Mouse (Mus musculus) neural tube, embryonic 14.5 days (tissue): ENCODE measurements around the gene Cxcl14. TPM values are rescaled to one million over a fixed set of nuclear protein-coding genes. Genes with fewer than 3 reads are reported as not detected.

Experiments
- ATAC-seq: fragments of 200-750 bp; cut with Nextera tagmentation; 2 replicates; pipeline ENCODE4 v1.8.0; 2017; ENCODE audit warnings: low read depth, mild to moderate bottlenecking, moderate TSS enrichment, moderate library complexity
- H3K27ac ChIP-seq: fragments of 300-500 bp; sonication (generic); 2 replicates; pipeline ENCODE4 v1.5.1; 2014; ENCODE audit warnings: low read depth, mild to moderate bottlenecking, control low read depth, low read length, moderate library complexity, mixed read lengths
- H3K27me3 ChIP-seq: fragments of 300-500 bp; sonication (generic); 2 replicates; pipeline ENCODE4 v1.6.1; 2014; ENCODE audit warnings: low read length; ENCODE audit not compliant: control insufficient read depth, insufficient read depth
- H3K36me3 ChIP-seq: fragments of 300-500 bp; sonication (generic); 2 replicates; pipeline ENCODE4 v1.6.1; 2014; ENCODE audit warnings: low read length, mixed read lengths; ENCODE audit not compliant: control insufficient read depth, insufficient read depth
- H3K4me1 ChIP-seq: fragments of 300-500 bp; sonication (generic); 2 replicates; pipeline ENCODE4 v1.6.1; 2014; ENCODE audit warnings: low read length; ENCODE audit not compliant: control insufficient read depth, insufficient read depth
- H3K4me2 ChIP-seq: fragments of 300-500 bp; sonication (generic); 2 replicates; pipeline ENCODE4 v1.6.1; 2014; ENCODE audit warnings: mild to moderate bottlenecking, low read depth, low read length, control low read depth
- H3K4me3 ChIP-seq: fragments of 300-500 bp; sonication (generic); 2 replicates; pipeline ENCODE4 v1.5.1; 2014; ENCODE audit warnings: low read depth, low read length, control low read depth, mixed read lengths
- H3K9ac ChIP-seq: fragments of 300-500 bp; sonication (generic); replicated peaks from 2 replicates; pipeline ENCODE4 v1.6.1; 2014; ENCODE audit warnings: low read depth, mild to moderate bottlenecking, control low read depth, low read length, mixed read lengths
- H3K9me3 ChIP-seq: fragments of 300-500 bp; sonication (generic); 2 replicates; pipeline ENCODE4 v1.6.1; 2016; ENCODE audit warnings: low read length; ENCODE audit not compliant: control insufficient read depth
- WGBS: fragments of 180-500 bp; shearing (Covaris S2); extraction: QIAGEN DNeasy Blood & Tissue Kit; methylation state at CpG from one replicate; pipeline ENCODE4 v1.1.7; 2014; 5-methylcytosine and 5-hydroxymethylcytosine counted together
- polyA plus RNA-seq: library from polyadenylated mRNA; unstranded; fragments of >200 nt; fragmentation: Nextera tagmentation; extraction: Ambion mirVana; gene quantifications from 2 replicates; pipeline ENCODE4 v1.2.1, GENCODE M21; 2014

Gene Cxcl14
- polyA plus RNA-seq, 1 experiment from 2014 or later: 2.5 TPM

DNA sequence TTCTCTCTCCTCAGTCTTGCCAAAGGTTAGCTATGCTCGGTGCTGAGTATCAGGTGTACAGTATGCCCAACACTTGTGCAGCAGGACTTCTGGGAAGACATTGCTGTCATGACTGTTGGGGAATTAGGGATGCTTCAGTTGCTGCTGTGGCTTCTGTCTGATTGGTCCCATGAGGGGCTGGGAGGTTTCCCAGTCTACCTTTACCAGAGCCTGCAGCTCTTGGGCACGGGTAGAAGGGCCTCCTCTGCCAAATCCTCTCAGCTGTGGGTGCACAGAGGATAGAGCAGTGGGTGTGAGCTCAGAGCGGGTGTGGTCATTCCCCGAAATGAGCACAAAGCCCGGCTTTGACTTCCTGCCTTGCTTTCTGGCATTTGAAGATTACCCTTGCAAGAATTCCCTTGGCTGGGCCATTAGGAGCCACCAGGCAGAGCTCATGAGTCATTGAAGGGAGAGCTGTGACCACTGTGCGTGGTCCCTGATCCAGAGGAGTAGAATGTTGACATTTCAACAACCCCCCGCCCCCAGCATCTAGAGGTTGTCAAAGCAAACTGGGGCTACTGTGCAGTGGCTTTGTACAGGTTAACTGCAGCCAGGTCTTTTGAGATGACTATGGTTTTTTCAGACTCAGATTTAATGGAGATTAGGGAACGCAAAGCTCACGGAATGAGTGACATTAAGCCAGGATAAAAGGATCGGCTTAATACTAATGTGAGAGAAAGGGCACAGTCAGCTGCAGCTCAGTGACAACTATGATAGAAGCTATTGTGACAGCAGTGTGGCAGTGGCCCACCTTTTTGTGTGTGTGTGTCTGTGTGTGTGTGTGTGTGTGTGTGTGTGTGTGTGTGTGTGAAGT, 34.5 kb upstream of the Cxcl14 start:
- Histone ChIP-seq H3K9ac (no peak overlapping the region), H3K4me1 (no peaks in the 10 kb centered on the region), H3K27me3 (no peaks in the 10 kb centered on the region), H3K36me3 (no peaks in the 10 kb centered on the region), H3K27ac (no peak overlapping the region), H3K4me2 (no peak overlapping the region), H3K4me3 (no peak overlapping the region), H3K9me3 (no peaks in the 10 kb centered on the region)
- no peak for ATAC-seq
- WGBS: 69% methylated on average over 10 of the region's 10 CpGs

DNA sequence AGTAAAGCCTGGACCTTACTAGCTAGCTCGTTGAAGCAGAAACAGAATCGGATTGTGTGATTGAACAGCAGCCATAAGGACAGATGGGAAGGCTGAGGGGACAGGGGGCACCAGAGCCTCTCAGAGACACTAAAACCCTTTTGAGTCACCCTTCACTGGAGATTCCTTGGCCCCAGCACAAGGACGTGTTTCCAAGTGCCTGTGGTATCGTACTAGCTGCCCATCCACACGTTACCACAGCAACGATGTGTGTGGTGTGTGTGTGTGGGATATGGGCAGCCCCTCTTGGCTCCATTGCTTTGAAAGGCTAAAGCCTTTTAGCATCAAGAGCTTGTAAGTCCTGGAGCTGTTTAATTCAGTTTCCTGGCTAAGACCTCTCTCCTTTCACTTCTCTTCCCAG, 33.4 kb upstream of the Cxcl14 start:
- H3K9ac ChIP-seq: no peak overlapping the region
- no peaks in the 10 kb centered on the region for H3K27me3 ChIP-seq
- ATAC-seq: peak; percentile 63; the same call in 1 of the 2 replicates
- H3K4me2 ChIP-seq: no peak overlapping the region
- H3K4me3 ChIP-seq: no peak overlapping the region
- 59% methylated on average over 6 of the region's 6 CpGs for WGBS
- H3K9me3 ChIP-seq: no peaks in the 10 kb centered on the region
- no peak overlapping the region for H3K27ac ChIP-seq
- H3K4me1 ChIP-seq: no peaks in the 10 kb centered on the region
- H3K36me3 ChIP-seq: no peaks in the 10 kb centered on the region

DNA sequence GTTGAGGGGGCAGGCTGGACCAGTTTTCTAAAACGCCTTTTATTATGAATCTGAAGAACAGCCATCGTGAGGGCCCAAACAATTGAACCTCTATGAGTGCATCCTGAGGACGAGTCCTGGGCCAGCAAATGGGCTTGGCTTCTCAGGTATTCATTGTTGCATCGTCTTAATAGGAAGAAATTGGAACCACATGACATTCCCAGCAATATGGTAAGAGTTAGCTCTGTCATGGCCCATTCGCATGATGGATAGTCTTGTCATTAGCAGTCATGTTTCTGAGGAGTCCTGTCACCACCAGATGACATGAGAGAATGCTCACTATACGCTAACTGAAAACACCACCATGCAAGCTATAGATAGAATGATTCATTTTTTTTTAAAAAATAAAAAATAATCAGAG, 32.8 kb upstream of the Cxcl14 start:
- Histone ChIP-seq H3K27me3 (no peaks in the 10 kb centered on the region), H3K27ac (no peak overlapping the region)
- 86% methylated on average over 6 of the region's 6 CpGs for WGBS

DNA sequence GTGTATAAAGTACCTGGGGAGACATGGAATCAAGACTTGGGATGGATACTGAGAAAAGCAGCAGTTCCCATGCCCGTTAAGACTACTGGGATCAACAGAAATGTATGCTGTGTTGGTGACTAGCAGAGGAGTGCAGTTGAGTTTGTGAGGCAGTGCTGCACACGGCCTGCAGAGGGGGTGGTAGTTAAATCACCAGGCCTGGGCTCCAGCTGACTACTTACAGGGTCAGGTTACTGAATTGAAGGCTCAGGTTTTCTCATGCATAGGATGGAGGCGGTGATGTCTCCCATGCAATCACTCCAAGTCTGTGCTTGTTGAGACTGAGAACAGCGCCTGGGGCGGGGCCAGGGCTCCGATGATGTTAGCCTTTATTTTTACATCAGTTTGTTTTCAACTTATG, 31.4 kb upstream of the Cxcl14 start:
- H3K36me3 ChIP-seq: no peaks in the 10 kb centered on the region
- H3K4me2 ChIP-seq: no peak overlapping the region
- no peaks in the 10 kb centered on the region for H3K27me3 ChIP-seq
- H3K9ac ChIP-seq: no peak overlapping the region
- ATAC-seq: no peak
- no peaks in the 10 kb centered on the region for H3K9me3 ChIP-seq
- H3K4me3 ChIP-seq: no peak overlapping the region
- H3K27ac ChIP-seq: no peak overlapping the region
- WGBS: 24% methylated on average over 6 of the region's 6 CpGs
- no peaks in the 10 kb centered on the region for H3K4me1 ChIP-seq

More for the DNA sequence above, 32.8 kb upstream of the Cxcl14 start:
- no peaks in the 10 kb centered on the region for H3K4me1 ChIP-seq
- H3K4me3 ChIP-seq: no peak overlapping the region
- no peaks in the 10 kb centered on the region for H3K9me3 ChIP-seq
- ATAC-seq: no peak
- H3K36me3 ChIP-seq: no peaks in the 10 kb centered on the region
- no peak overlapping the region for H3K9ac ChIP-seq
- no peak overlapping the region for H3K4me2 ChIP-seq

DNA sequence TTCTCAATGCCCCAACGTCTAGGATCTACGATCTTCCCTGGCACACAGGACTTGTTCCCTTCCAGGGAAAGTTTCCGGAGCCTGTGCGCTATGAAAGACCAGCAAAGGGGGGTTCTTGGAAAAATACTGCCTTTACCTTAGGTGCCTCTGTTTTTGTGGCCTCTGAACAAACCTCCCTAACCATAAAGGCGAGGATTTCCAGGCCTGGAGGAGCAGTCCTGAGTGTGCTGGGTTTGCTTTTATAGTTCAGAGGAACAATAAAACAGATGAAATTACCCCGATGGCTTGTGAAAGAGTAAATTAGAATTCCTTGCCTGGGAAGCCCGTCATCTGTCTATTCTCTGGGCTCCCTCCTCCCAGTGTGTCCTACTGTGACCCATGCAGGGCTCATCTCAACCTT, 25.3 kb upstream of the Cxcl14 start:
- Histone ChIP-seq H3K27ac (no peak overlapping the region), H3K4me2 (no peak overlapping the region)
- 31% methylated on average over 7 of the region's 7 CpGs for WGBS

DNA sequence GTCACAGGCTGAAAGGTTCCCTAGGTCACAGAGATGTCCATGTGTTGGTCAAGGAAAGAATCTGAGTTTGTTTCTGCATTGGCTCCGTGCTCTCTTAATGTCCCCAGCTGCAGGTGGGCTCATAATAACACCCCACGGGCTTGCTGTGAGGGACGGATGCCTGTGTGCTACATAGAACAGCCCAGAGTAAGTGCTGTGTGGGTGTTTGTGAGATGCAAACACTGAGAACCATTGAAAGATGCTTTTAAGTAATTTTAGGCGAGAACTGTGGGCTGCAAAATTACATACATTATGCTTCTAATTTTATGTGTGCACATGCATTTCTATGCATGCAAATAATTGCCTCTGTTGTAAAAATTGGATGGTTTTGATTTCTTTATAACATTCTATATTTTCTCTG, 20.6 kb upstream of the Cxcl14 start:
- Histone ChIP-seq H3K4me3 (no peak overlapping the region), H3K4me1 (no peaks in the 10 kb centered on the region), H3K27me3 (no peaks in the 10 kb centered on the region), H3K27ac (no peak overlapping the region), H3K4me2 (no peak overlapping the region), H3K9ac (no peak overlapping the region), H3K9me3 (no peaks in the 10 kb centered on the region), H3K36me3 (no peaks in the 10 kb centered on the region)
- ATAC-seq: no peak
- WGBS: 65% methylated on average over 4 of the region's 4 CpGs

More for the DNA sequence above, 25.3 kb upstream of the Cxcl14 start:
- H3K4me3 ChIP-seq: no peak overlapping the region
- H3K9ac ChIP-seq: no peak overlapping the region
- H3K4me1 ChIP-seq: no peaks in the 10 kb centered on the region
- no peaks in the 10 kb centered on the region for H3K9me3 ChIP-seq
- H3K36me3 ChIP-seq: no peaks in the 10 kb centered on the region
- H3K27me3 ChIP-seq: no peaks in the 10 kb centered on the region
- ATAC-seq: no peak

DNA sequence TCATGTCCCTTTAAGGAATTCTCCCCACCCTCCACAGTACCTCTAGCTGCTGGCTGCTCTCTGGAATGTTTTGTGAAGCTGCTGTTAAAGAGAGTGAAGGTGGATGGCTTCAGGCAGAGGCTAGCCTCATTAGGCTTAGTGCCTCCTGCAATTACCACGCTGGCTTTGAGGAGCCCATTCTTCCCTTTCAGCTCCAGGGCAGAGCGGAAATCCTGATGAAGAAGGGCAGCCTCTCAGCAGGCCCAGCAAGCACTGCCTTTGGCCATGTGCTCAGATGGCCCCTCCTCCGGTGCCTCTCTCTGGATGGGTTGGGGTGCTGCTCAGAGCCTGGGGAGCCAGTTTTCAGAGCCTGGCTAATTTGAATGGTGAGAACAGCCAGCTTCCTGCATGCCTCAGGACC, 18.9 kb upstream of the Cxcl14 start:
- Histone ChIP-seq H3K9ac (no peak overlapping the region), H3K27ac (no peak overlapping the region), H3K36me3 (no peaks in the 10 kb centered on the region), H3K9me3 (no peaks in the 10 kb centered on the region), H3K4me3 (no peak overlapping the region), H3K4me1 (no peaks in the 10 kb centered on the region), H3K27me3 (no peaks in the 10 kb centered on the region), H3K4me2 (no peak overlapping the region)
- ATAC-seq: no peak
- 26% methylated on average over 3 of the region's 3 CpGs for WGBS

DNA sequence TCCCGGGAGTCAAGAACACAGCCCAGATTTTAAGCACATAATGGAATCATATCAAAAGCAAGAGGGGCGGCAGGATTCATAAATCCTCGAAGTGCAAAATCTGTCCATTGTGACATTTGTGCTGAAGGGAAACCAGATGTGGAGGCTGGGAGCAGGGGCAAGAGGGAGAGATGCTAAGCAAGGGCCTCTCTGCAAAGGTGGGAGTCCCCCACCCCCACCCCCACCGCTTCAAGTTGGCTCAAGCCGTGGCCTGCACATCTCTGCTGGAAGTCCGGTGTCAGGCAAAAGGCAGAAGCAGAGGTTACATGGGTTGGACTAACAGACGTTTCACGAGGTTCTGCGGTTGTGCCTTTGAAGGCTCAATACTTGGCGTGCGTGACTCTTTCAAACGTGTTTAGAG, 8.7 kb upstream of the Cxcl14 start:
- Histone ChIP-seq H3K4me1 (no peaks in the 10 kb centered on the region), H3K4me2 (no peak overlapping the region), H3K4me3 (no peak overlapping the region), H3K27me3 (no peaks in the 10 kb centered on the region), H3K9ac (no peak overlapping the region), H3K9me3 (no peaks in the 10 kb centered on the region), H3K27ac (no peak overlapping the region), H3K36me3 (no peaks in the 10 kb centered on the region)
- WGBS: 65% methylated on average over 12 of the region's 12 CpGs
- no peak for ATAC-seq

DNA sequence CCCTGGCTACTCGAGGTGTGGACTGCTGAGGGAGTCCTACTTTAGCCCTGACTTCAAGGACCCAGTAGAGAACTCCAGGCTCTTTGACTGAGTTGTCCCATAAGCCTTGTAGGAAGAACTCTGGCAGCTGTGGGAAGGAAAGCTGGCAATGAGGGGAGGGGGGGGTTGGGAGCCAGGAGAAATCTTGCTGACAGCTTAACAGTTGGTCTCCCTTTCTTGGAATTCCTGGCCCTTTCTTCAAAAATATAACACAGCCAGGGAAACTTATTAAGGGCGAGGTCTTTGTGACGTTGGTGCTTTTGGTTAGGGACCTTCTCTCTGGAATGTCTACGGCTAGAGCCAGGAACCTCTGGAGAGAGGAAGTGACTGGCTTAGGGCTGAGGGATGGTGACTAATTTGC, 8.1 kb upstream of the Cxcl14 start:
- no peak for ATAC-seq
- H3K9ac ChIP-seq: no peak overlapping the region
- H3K4me2 ChIP-seq: no peak overlapping the region
- no peaks in the 10 kb centered on the region for H3K9me3 ChIP-seq
- WGBS: 58% methylated on average over 4 of the region's 4 CpGs
- H3K4me3 ChIP-seq: no peak overlapping the region
- H3K36me3 ChIP-seq: no peaks in the 10 kb centered on the region
- H3K27ac ChIP-seq: no peak overlapping the region
- no peaks in the 10 kb centered on the region for H3K4me1 ChIP-seq
- no peaks in the 10 kb centered on the region for H3K27me3 ChIP-seq
